Mouse (Mus musculus): ENCODE results near the gene Hlf.

- TF ChIP-seq POLR2A (IDR thresholded peaks at IDR 0.05; ENCODE audit: insufficient read depth, low read length) (no peak), CTCF (IDR thresholded peaks at IDR 0.05; ENCODE audit: low read depth, low read length) (no peak), EP300 (IDR thresholded peaks at IDR 0.05; ENCODE audit: insufficient read depth, low read depth, low read length) (no peak)
These were observed 41.1 kb downstream of the Hlf start for GRCm38 (mm10) chr11:90349486-90350152.

Data from ES-Bruce4 (cell line).